Mouse (Mus musculus): ENCODE measurements around the gene Wfdc2. TPM values are rescaled to one million over a fixed set of nuclear protein-coding genes. Genes with fewer than 3 reads are reported as not detected.

The Wfdc2 gene
- total RNA-seq, 2 experiments from 2014 or later = not detected

Other genes with a start within 250 kb of the Wfdc2 start
- gene Svs6, start 245.7 kb upstream of the Wfdc2 start, total RNA-seq (2021) = not detected
- not detected for gene Svs5, start 229.7 kb upstream of the Wfdc2 start, total RNA-seq (2021)
- gene Slpi, start 173.3 kb upstream of the Wfdc2 start, total RNA-seq (2021) = 1 to 10 TPM in 1 of 2 experiments, not detected in 1; 1.4 TPM
- gene Rbpjl, start 159.3 kb upstream of the Wfdc2 start, total RNA-seq (2021) = under 1 TPM; 0.05 to 0.07 TPM
- gene Matn4, start 157.3 kb upstream of the Wfdc2 start, total RNA-seq (2021) = 1 to 10 TPM; 5.8 to 7.8 TPM
- gene Sdc4, start 118.5 kb upstream of the Wfdc2 start, total RNA-seq (2021) = 10 to 100 TPM; 52.5 TPM
- 10 to 100 TPM; 16.8 to 18.4 TPM for gene Sys1, start 105.4 kb upstream of the Wfdc2 start, total RNA-seq (2021)
- gene Gm20458, start 101.4 kb upstream of the Wfdc2 start, total RNA-seq (2021) = 1 to 10 TPM in 1 of 2 experiments, not detected in 1; 3.3 TPM
- not detected for gene Trp53tg5, start 88.7 kb upstream of the Wfdc2 start, total RNA-seq (2021)
- 10 to 100 TPM; 13.0 to 17.7 TPM for gene Dbndd2, start 76.3 kb upstream of the Wfdc2 start, total RNA-seq (2021)
- 10 to 100 TPM; 44.3 to 51.3 TPM for gene Pigt, start 64.9 kb upstream of the Wfdc2 start, total RNA-seq (2021)
- not detected for gene Spint3, start 11.0 kb downstream of the Wfdc2 start, total RNA-seq (2021)
- not detected for gene Wfdc6a, start 23.0 kb downstream of the Wfdc2 start, total RNA-seq (2021)
- not detected for gene Eppin, start 31.2 kb downstream of the Wfdc2 start, total RNA-seq (2021)
- gene Wfdc6b, start 51.1 kb downstream of the Wfdc2 start, total RNA-seq (2021) = not detected
- gene Wfdc8, start 51.2 kb downstream of the Wfdc2 start, total RNA-seq (2021) = not detected
- gene Wfdc16, start 76.4 kb downstream of the Wfdc2 start, total RNA-seq (2021) = not detected
- not detected for gene Wfdc10, start 93.6 kb downstream of the Wfdc2 start, total RNA-seq (2021)
- gene Wfdc9, start 94.2 kb downstream of the Wfdc2 start, total RNA-seq (2021) = not detected
- gene Wfdc11, start 111.7 kb downstream of the Wfdc2 start, total RNA-seq (2021) = not detected
- gene Wfdc13, start 122.7 kb downstream of the Wfdc2 start, total RNA-seq (2021) = not detected
- gene Spint4, start 136.1 kb downstream of the Wfdc2 start, total RNA-seq (2021) = not detected
- gene Spint5, start 152.9 kb downstream of the Wfdc2 start, total RNA-seq (2021) = not detected
- not detected for gene Wfdc3, start 183.5 kb downstream of the Wfdc2 start, total RNA-seq (2021)
- 10 to 100 TPM; 27.4 to 31.9 TPM for gene Dnttip1, start 183.6 kb downstream of the Wfdc2 start, total RNA-seq (2021)
- 10 to 100 TPM; 14.2 to 16.9 TPM for gene Ube2c, start 207.5 kb downstream of the Wfdc2 start, total RNA-seq (2021)
- gene Tnnc2, start 217.6 kb downstream of the Wfdc2 start, total RNA-seq (2021) = over 10,000 TPM; 13,775 to 14,965 TPM
- 10 to 100 TPM; 18.1 to 20.5 TPM for gene Snx21, start 223.4 kb downstream of the Wfdc2 start, total RNA-seq (2021)
- 10 to 100 TPM in 1 of 2 experiments, 1 to 10 TPM in 1; 9.7 to 10.4 TPM for gene Acot8, start 242.5 kb downstream of the Wfdc2 start, total RNA-seq (2021)
- 1 to 10 TPM; 1.2 to 1.4 TPM for gene Zswim3, start 242.7 kb downstream of the Wfdc2 start, total RNA-seq (2021)

Measured in gastrocnemius, postnatal 10 days (tissue).